Mouse (Mus musculus) neural tube, embryonic 13.5 days (tissue): Measurements from ENCODE around the gene Zfp317. TPM values are rescaled to one million over a fixed set of nuclear protein-coding genes. Genes with fewer than 3 reads are reported as not detected.

Source experiments
- polyA plus RNA-seq: library from polyadenylated mRNA; unstranded; fragments of >200 nt; fragmentation: Nextera tagmentation; extraction: Ambion mirVana; gene quantifications from 2 replicates; pipeline ENCODE4 v1.2.1, GENCODE M21; 2015

The Zfp317 gene
- polyA plus RNA-seq, 1 experiment from 2014 or later = 37.5 TPM

Other genes starting within 250 kb of the Zfp317 start
- not detected in 2 replicates for gene Olfr847, start 243.4 kb upstream of the Zfp317 start, polyA plus RNA-seq
- not detected in 2 replicates for gene Olfr849, start 181.8 kb upstream of the Zfp317 start, polyA plus RNA-seq
- not detected in 2 replicates for gene Olfr850, start 143.9 kb upstream of the Zfp317 start, polyA plus RNA-seq
- gene Olfr851, start 128.8 kb upstream of the Zfp317 start, polyA plus RNA-seq = not detected in 2 replicates
- not detected in 2 replicates for gene Olfr853, start 81.0 kb upstream of the Zfp317 start, polyA plus RNA-seq
- gene Olfr854, start 54.7 kb upstream of the Zfp317 start, polyA plus RNA-seq = not detected in 2 replicates
- not detected in 2 replicates for gene Olfr855, start 39.5 kb upstream of the Zfp317 start, polyA plus RNA-seq
- not detected in 2 replicates for gene Olfr857, start 87.3 kb downstream of the Zfp317 start, polyA plus RNA-seq
- gene Olfr58, start 158.2 kb downstream of the Zfp317 start, polyA plus RNA-seq = not detected in 2 replicates
- gene Olfr859, start 182.8 kb downstream of the Zfp317 start, polyA plus RNA-seq = not detected in 2 replicates
- gene Olfr860, start 227.6 kb downstream of the Zfp317 start, polyA plus RNA-seq = not detected in 2 replicates